In genomic region chr7:143548231-143548961, GRCm38 (mm10) we compare ENCODE assay signal across 8 mouse cellular contexts. TPM values are rescaled to one million over a fixed set of nuclear protein-coding genes. Genes with fewer than 3 reads are reported as not detected.
DNase-seq lines count a peak whose midpoint lies in the region; ATAC-seq and TF ChIP-seq lines count a peak whose summit lies in the region.

No protein-coding gene starts in this region.

- ATAC-seq in kidney, postnatal 0 days (replicated peaks; ENCODE audit: low FRiP score, low read depth), result peak; percentile 82
- peak; percentile 43 for ATAC-seq in common myeloid progenitor, adult 5-6 weeks (replicated peaks; ENCODE audit: low read depth, poor library complexity, severe bottlenecking)
- peak; percentile 78 for ATAC-seq in hindbrain, embryonic 13.5 days (ENCODE audit: low FRiP score)

- H3K27ac ChIP-seq in kidney, postnatal 0 days, result peak overlapping the region; percentile 87
- peak overlapping the region; percentile 75 for H3K27ac ChIP-seq in ES-E14 (ENCODE audit: insufficient read depth, low read depth, low read length, poor library complexity, severe bottlenecking)
- H3K27ac ChIP-seq in hindbrain, embryonic 13.5 days, result peak overlapping the region; percentile 93

- H3K9me3 ChIP-seq in kidney, postnatal 0 days (replicated peaks; ENCODE audit: low read length), result no peaks in the 10 kb centered on the region
- no peaks in the 10 kb centered on the region for H3K9me3 ChIP-seq in ES-E14 (ENCODE audit: control insufficient read depth, insufficient read depth, low read depth, low read length)
- H3K9me3 ChIP-seq in hindbrain, embryonic 13.5 days, result no peaks in the 10 kb centered on the region
- H3K9me3 ChIP-seq in megakaryocyte, embryonic 14.5 days, result no peaks in the 10 kb centered on the region

- WGBS in kidney, postnatal 0 days, result 0% methylated on average over 44 of the region's 63 CpGs
- under 1% methylated on average over 40 of the region's 63 CpGs for WGBS in hindbrain, embryonic 13.5 days

- peak overlapping the region; percentile 79 for H3K4me2 ChIP-seq in kidney, postnatal 0 days (ENCODE audit: low read length)
- peak overlapping the region; percentile 71 for H3K4me2 ChIP-seq in hindbrain, embryonic 13.5 days

- H3K9ac ChIP-seq in kidney, postnatal 0 days (ENCODE audit: low read depth, low read length), result peak overlapping the region; percentile 77
- H3K9ac ChIP-seq in ES-E14 (ENCODE audit: insufficient read depth, low read depth, low read length, poor library complexity, severe bottlenecking), result peak overlapping the region; percentile 92
- H3K9ac ChIP-seq in hindbrain, embryonic 13.5 days, result peak overlapping the region; percentile 94

- TF ChIP-seq CTCF in kidney, postnatal 0 days (IDR thresholded peaks at IDR 0.05; ENCODE audit: low read depth), result no peak

- H3K4me1 ChIP-seq in kidney, postnatal 0 days (replicated peaks; ENCODE audit: insufficient read depth, low read length), result peaks cover 11% of the 10 kb centered on the region
- H3K4me1 ChIP-seq in ES-E14 (ENCODE audit: control insufficient read depth in 2 of 2, insufficient read depth in 2 of 2, low read length in 2 of 2, poor library complexity in 1 of 2), result peaks cover 0 to 5% of the 10 kb centered on the region in 2 experiments
- peaks cover 45% of the 10 kb centered on the region for H3K4me1 ChIP-seq in hindbrain, embryonic 13.5 days (replicated peaks)
- H3K4me1 ChIP-seq in megakaryocyte, embryonic 14.5 days, result peaks cover 53% of the 10 kb centered on the region

- H3K4me3 ChIP-seq in kidney, postnatal 0 days (replicated peaks; ENCODE audit: low read depth, low read length), result peak overlapping the region; percentile 66
- peak overlapping the region; percentile 87 to 94 for H3K4me3 ChIP-seq in ES-E14 (ENCODE audit: insufficient read depth in 1 of 2, low read depth in 1 of 2, low read length in 2 of 2, poor library complexity in 1 of 2, severe bottlenecking in 1 of 2)
- H3K4me3 ChIP-seq in hindbrain, embryonic 13.5 days, result peak overlapping the region; percentile 97
- peak overlapping the region; percentile 98 for H3K4me3 ChIP-seq in megakaryocyte, embryonic 14.5 days (replicated peaks)

- DNase-seq in kidney, postnatal 0 days (ENCODE audit: low spot score), result peak; percentile 72
- no peak for DNase-seq in kidney, postnatal 4 days
- peak; percentile 42 for DNase-seq in ES-E14 (ENCODE audit: low read depth, low spot score)
- DNase-seq in testis, postnatal 14 days (ENCODE audit: low spot score), result peak; percentile 83
- DNase-seq in urinary bladder, postnatal 25 days (ENCODE audit: low spot score), result no peak

- no peaks in the 10 kb centered on the region for H3K27me3 ChIP-seq in kidney, postnatal 0 days (ENCODE audit: insufficient read depth, low read length)
- no peaks in the 10 kb centered on the region for H3K27me3 ChIP-seq in hindbrain, embryonic 13.5 days
- no peaks in the 10 kb centered on the region for H3K27me3 ChIP-seq in megakaryocyte, embryonic 14.5 days (replicated peaks)

- in situ Hi-C loops in ES-E14 (cut with MboI; ENCODE audit: low sequenced_read_pairs in 2 of 2, unreplicated experiment in 2 of 2), result no loop called here

- H3K36me3 ChIP-seq in kidney, postnatal 0 days (ENCODE audit: insufficient read depth, low read length), result 0 out of 2 replicates have a peak, but pooled peaks cover 2% of the 10 kb centered on the region
- peaks cover 7% of the 10 kb centered on the region; the same call in 1 of the 2 replicates for H3K36me3 ChIP-seq in ES-E14 (ENCODE audit: control insufficient read depth, insufficient read depth, low read length, poor library complexity, severe bottlenecking)
- peaks cover 7% of the 10 kb centered on the region; the same call in 1 of the 2 replicates for H3K36me3 ChIP-seq in hindbrain, embryonic 13.5 days
- peaks cover 35% of the 10 kb centered on the region for H3K36me3 ChIP-seq in megakaryocyte, embryonic 14.5 days (replicated peaks; ENCODE audit: low read length)

TF ChIP-seq in ES-E14, 5 proteins besides CTCF, POLR2A, EP300 and RAD21:
- TF ChIP-seq HCFC1 (IDR thresholded peaks at IDR 0.05; ENCODE audit: borderline replicate concordance, insufficient read depth, low read length) (no peak; the same call in 1 of the 2 replicates), ZNF384 (IDR thresholded peaks at IDR 0.05; ENCODE audit: low read depth, low read length) (no peak)

RNA-seq across cellular contexts. Expression of gene Nap1l4, which starts 0.5 kb away (rescaled TPM):
- polyA plus RNA-seq in kidney, postnatal 0 days (2015; fragmentation: Nextera tagmentation; extraction: Ambion mirVana), result 156 and 178 TPM in 2 replicates
- 103 and 123 TPM in 2 replicates for total RNA-seq in ES-E14 (2012; rRNA removed)
- 151 and 177 TPM in 2 replicates for total RNA-seq in common myeloid progenitor, adult 5-6 weeks (2017)
- polyA plus RNA-seq in hindbrain, embryonic 13.5 days (2015; fragmentation: Nextera tagmentation; extraction: Ambion mirVana), result 340 and 351 TPM in 2 replicates
- 5.7 and 38.9 TPM in 2 replicates for polyA plus RNA-seq in megakaryocyte, embryonic 14.5 days (2012; ENCODE audit: insufficient read depth, low replicate concordance)

RNA-seq across cellular contexts. Expression of gene Phlda2, which starts 45.4 kb away (rescaled TPM):
- 23.8 and 23.9 TPM in 2 replicates for polyA plus RNA-seq in kidney, postnatal 0 days (2015; fragmentation: Nextera tagmentation; extraction: Ambion mirVana)
- total RNA-seq in ES-E14 (2012; rRNA removed), result 113 and 272 TPM in 2 replicates
- total RNA-seq in common myeloid progenitor, adult 5-6 weeks (2017), result 2.6 and 3.2 TPM in 2 replicates
- 0.53 and 1.5 TPM in 2 replicates for polyA plus RNA-seq in hindbrain, embryonic 13.5 days (2015; fragmentation: Nextera tagmentation; extraction: Ambion mirVana)
- 2.3 TPM in 1 of 2 replicates, not detected in the other for polyA plus RNA-seq in megakaryocyte, embryonic 14.5 days (2012; ENCODE audit: insufficient read depth, low replicate concordance)

RNA-seq across cellular contexts. Expression of gene Cars, which starts 51.5 kb away (rescaled TPM):
- 34.7 and 42.2 TPM in 2 replicates for polyA plus RNA-seq in kidney, postnatal 0 days (2015; fragmentation: Nextera tagmentation; extraction: Ambion mirVana)
- total RNA-seq in ES-E14 (2012; rRNA removed), result 153 and 241 TPM in 2 replicates
- total RNA-seq in common myeloid progenitor, adult 5-6 weeks (2017), result 51.1 and 63.9 TPM in 2 replicates
- polyA plus RNA-seq in hindbrain, embryonic 13.5 days (2015; fragmentation: Nextera tagmentation; extraction: Ambion mirVana), result 57.8 and 66.1 TPM in 2 replicates
- polyA plus RNA-seq in megakaryocyte, embryonic 14.5 days (2012; ENCODE audit: insufficient read depth, low replicate concordance), result 4.8 and 43.5 TPM in 2 replicates

Comparison
In these comparisons a context has a peak if more than half of its experiments do, and no peak if none do; other contexts are left out.
1. DNase-seq: peak in kidney, postnatal 0 days (single experiment), ES-E14 (single experiment) and testis, postnatal 14 days (single experiment); none in kidney, postnatal 4 days (0 of 2) and urinary bladder, postnatal 25 days (single experiment).
2. Peak in every context shown above with its lines, with median percentiles within 50 percentile points of each other: ATAC-seq, H3K27ac ChIP-seq, H3K4me3 ChIP-seq and H3K9ac ChIP-seq.